Mouse (Mus musculus) ZHBTc4 (cell line): ENCODE results near the gene Sgf29.

Experiments used
- DNase-seq: peaks from one replicate; pipeline ENCODE4 v3.0.0-alpha.2; 2011; ENCODE audit warnings: low read depth, low spot score

Sgf29 gene

DNA sequence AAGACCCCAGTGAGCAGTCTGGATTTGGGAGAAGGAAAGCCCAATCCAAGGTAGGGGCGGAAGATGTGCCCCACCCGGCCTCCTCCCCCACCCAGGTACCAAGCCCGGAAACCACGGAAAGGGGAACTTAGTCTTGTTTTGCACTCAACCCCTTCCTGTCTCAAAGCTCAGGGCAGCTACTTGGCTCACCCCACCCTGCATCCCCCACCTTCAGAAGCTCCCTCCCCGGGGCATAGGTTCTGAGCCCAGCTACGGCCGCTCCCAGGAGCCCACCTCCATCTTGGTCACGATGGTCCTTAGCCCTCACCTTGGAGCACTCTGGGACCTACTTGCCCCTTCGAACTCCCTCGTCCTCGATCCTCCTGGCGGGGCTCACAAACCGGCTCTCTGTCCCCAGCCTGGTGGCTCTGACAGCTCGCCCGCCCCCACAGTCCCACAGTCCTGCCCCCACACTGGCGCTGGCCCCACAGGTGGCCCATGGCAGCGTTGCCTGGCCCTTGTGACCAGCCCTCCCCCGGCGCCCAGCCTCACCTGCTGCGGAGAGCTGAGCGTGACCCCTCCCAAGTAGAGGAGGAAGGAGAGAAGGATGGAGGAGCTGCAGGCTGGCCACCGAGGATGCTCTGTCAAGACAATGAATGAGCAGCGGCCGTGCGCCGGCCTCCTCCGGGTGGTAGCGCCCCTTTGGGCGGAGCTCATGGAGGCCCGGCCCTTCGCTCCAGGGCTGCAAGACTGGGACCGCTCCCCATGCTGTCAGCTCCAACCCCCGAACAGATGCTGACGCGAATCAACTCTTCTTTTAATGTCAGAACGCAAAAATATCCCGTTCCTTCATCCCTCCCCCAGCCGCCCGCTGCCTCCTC lies 55.2 kb downstream of the Sgf29 start:
- DNase-seq, result peak; percentile 79

DNA sequence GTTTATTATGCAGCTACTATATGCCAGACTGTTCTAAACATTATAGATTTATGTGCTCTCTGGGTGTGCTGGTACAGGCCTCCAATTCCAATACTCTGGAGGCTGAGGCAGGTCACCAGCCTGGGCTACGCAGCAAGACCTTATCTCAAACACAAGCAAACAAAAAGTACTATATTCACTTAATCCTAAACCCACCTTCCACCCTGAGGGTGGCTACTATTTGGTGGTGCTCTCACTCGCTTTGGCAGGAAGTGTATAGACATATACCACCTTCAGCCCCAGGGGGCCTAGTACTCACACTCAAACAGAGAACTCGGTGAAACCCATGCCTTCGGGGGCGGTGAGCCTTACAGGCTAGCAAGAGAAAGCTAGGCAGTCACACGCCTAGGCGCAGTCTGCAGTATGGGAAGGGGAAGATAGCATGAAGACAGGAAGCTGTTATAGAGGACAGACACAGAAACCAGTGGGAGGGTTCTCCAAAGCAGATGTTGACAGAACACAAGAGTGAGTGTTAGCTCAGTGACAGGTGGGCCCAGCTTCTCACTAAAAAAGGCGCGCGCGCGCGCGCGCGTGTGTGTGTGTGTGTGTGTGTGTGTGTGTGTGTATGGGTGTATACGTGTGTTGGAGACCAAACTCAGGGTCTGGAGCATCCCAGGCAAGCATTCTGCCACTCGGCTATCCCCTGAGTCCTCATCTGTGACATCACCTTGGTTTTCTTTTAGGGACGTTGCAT lies 58.5 kb downstream of the Sgf29 start, which contains the start of gene Coro1a:
TSS of gene Coro1a (minus strand) at position 346 of the 733 bp plus-strand sequence.
- DNase-seq, result no peak

DNA sequence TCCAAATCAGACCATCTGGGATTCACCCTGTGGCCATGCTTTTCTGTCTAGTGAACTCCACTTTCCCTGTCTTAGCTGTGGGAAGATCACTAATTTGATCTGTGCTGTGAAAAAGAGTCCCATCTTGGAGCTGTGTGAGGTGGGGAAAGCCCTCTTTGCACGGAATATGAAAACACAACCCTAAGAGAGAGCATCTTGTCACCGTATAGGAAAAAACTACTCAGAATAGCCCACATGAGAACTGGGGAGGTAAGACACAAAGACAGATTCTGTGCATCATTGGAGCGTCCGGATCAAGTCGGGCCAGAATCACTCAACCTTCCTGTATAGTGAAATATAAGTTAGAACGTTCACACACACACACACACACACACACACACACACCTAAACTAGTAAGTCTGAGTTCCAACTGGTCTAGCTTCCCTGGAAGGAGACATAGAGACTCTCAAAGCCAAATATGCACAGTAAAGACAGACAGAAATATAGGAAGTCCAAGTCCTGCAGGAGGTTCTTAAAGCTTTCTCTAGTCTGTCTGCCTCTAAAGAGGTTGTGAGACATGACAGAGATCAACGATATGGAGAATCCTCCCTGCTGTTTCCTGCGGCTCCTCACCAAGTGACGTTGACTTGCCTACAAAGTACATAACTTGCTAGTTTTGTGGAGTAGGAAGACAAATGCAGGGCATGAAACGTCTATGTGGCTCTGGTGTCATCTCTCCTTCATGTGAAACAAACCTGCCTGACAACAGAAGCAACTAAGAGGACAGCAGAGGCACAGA lies 59.3 kb downstream of the Sgf29 start:
- no peak for DNase-seq

DNA sequence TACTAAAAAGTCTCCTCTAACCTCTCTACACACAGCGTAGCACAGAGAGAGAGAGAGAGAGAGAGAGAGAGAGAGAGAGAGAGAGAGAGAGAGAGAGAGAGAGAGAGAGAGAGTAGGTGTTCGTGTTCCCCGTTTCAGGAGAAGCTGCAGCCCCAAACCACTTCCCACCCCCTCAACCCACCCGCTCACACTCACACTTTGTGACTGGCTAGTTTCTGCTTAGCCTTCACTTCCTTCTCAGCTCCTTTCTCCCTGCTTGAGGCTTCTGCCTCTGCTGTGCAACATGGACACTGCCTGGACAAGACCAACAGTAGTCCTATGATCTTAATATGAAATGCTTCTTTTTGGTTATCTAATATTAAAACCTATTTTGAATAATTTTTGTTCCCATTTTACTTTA lies 61.2 kb downstream of the Sgf29 start:
- DNase-seq, result no peak

DNA sequence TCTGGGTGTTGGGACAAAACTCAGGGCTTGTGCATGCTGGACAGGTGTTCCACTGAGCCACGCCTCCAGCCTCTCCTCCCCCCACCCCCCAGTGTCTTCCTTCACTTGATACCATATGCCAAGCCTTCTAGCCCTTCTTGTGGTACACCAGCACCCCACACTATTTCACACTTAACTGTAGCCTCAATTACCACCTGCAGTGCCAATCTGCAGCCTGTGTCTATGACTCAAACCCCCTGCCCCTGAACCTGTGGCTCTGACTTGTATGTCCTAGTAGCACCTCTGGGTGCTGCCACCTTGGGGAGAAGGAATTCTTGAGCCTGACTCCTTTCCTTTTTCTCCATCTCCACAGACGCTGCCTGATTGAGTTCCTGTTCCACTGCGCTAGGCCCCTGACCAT lies 62.8 kb downstream of the Sgf29 start:
- no peak for DNase-seq

DNA sequence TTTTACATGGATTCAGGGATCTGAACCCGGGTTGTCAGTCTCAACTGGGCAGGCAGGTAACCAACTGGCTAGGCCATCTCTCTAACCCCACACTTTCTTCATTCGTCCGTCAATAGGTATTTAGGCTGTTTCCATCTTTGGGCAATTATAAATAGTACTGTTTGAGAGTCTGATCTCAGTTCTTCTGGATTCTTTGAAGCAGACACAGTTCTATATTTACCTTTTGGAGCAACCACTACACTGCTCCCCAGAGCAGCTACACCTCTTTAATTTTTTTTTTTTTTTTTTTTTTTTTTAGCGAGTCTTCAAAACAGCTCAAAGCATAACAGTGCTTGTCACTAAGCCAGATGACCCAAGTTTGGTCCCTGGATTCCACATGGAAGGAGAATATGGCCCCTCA lies 66.6 kb downstream of the Sgf29 start:
- DNase-seq, result no peak

DNA sequence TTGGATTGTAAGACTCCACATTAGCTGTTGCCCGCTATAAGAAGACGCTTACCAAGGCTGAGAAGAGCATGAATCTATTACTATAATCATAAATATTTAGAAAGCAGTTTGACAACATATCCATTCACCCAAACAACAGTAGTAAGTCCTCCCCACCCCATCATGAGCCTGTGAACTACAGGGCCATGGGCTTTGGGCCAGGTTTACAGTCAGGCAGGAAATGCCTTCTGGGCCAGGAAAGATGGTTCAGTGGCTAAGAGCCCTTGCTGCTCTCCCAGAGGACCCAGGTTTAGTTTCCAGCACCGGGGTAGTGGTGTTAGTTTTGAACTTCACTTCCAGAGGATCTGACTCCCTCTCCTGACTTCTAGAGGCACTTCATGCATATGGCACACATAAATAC lies 68.5 kb downstream of the Sgf29 start:
- no peak for DNase-seq

DNA sequence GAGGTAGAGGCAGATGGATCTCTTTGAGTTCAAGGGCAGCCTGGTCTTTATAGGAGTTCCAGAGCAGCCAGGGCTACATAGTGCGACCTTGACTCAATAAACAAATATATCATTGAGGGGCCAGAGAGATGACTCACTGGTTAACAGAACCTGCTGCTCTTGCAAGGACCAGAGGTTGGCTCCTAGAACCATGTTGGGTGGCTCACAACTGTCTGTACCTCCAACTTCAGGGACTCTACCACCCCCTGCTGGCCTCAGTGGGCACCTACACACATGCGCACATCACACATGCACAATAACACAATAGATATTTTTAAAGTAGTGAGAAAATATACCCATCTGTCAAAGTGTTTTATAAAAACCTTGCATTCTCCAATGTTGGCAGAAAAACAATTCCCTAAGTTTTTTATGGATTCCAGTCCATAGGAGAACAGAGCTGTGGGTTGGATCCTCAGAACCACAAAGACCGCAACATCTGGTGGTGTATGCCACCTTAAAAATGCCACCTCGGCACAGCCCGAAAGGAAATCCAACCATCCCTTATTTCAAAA lies 69.8 kb downstream of the Sgf29 start:
- DNase-seq, result peak; percentile 84

DNA sequence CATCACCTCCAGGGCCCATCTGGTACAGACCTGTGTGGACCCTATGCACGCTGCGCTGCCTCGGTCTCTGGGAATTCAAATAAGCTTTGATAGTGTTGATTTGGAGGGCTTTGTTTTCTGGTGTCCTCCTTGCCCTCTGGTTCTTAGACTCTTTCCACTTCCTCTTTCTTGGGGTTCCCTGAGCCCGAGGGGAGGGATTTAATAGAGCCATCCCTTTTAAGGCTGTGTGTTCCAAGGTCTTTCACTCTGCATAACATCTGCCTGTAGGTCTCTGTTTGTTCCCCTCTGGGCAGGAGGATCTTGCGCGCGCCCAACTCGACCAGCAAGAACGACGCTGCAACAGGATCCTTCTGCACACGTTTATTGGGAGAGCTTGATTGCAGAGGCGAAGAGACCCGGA lies 72.5 kb downstream of the Sgf29 start:
- DNase-seq, result no peak
